Mouse (Mus musculus): ENCODE results near the gene Neil1.
A peak's percentile ranks its signal among the peaks of the same experiment; 100 is the strongest.

Neil1 gene

GRCm38 (mm10) chr9:57148144-57148878 is at the start of gene Neil1:
TSS of gene Neil1 (minus strand) at chr9:57148305.
- DNase-seq, result peak; percentile 81 to 84

- no peak for DNase-seq
These were observed 49.3 kb upstream of the Neil1 start for GRCm38 (mm10) chr9:57197414-57197813.

GRCm38 (mm10) chr9:57196708-57197107 is 48.6 kb upstream of the Neil1 start:
- DNase-seq, result no peak

- no peak for DNase-seq
These were observed 20.3 kb upstream of the Neil1 start for GRCm38 (mm10) chr9:57168411-57168810.

- no peak for DNase-seq
These were observed 18.1 kb upstream of the Neil1 start for GRCm38 (mm10) chr9:57166173-57166572.

GRCm38 (mm10) chr9:57163137-57163536 is 15.0 kb upstream of the Neil1 start:
- DNase-seq, result no peak

- DNase-seq, result no peak
These were observed 14.4 kb upstream of the Neil1 start for GRCm38 (mm10) chr9:57162496-57162895.

- DNase-seq, result no peak
These were observed 10.4 kb upstream of the Neil1 start for GRCm38 (mm10) chr9:57158506-57158905.

- DNase-seq, result peak; percentile 77 to 79
These were observed 9.9 kb upstream of the Neil1 start, which contains the start of gene Commd4 for GRCm38 (mm10) chr9:57158013-57158470. TSS of gene Commd4 (minus strand) at chr9:57158331.

- no peak for DNase-seq
These were observed 9.4 kb upstream of the Neil1 start for GRCm38 (mm10) chr9:57157499-57157898.

- DNase-seq, result no peak
These were observed 8.7 kb upstream of the Neil1 start for GRCm38 (mm10) chr9:57156823-57157222.

GRCm38 (mm10) chr9:57156383-57156782 is 8.3 kb upstream of the Neil1 start:
- no peak for DNase-seq

GRCm38 (mm10) chr9:57152331-57152730 is 4.2 kb upstream of the Neil1 start:
- DNase-seq, result no peak

- no peak for DNase-seq
These were observed 2.1 kb upstream of the Neil1 start for GRCm38 (mm10) chr9:57150192-57150591.

GRCm38 (mm10) chr9:57149021-57149420 is 916 bp upstream of the Neil1 start:
- DNase-seq, result no peak

GRCm38 (mm10) chr9:57147205-57148143 is 631 bp downstream of the Neil1 start:
- DNase-seq, result no peak

- DNase-seq, result no peak
These were observed 1.5 kb downstream of the Neil1 start for GRCm38 (mm10) chr9:57146451-57147066.

- no peak for DNase-seq
These were observed 3.3 kb downstream of the Neil1 start for GRCm38 (mm10) chr9:57144830-57145229.

- DNase-seq, result no peak
These were observed 4.9 kb downstream of the Neil1 start for GRCm38 (mm10) chr9:57143212-57143611.

GRCm38 (mm10) chr9:57141417-57142353 is 6.4 kb downstream of the Neil1 start:
- DNase-seq, result no peak

- no peak for DNase-seq
These were observed 8.5 kb downstream of the Neil1 start for GRCm38 (mm10) chr9:57139571-57139970.

GRCm38 (mm10) chr9:57139110-57139509 is 9.0 kb downstream of the Neil1 start:
- DNase-seq, result no peak

Data from thymus, postnatal 36 days (tissue).